Mouse (Mus musculus): Measurements from ENCODE around the gene Gm1123.

- TF ChIP-seq POLR2A (IDR thresholded peaks at IDR 0.05; ENCODE audit: extremely low read depth, insufficient read depth, low read length) (no peak), CTCF (IDR thresholded peaks at IDR 0.05; ENCODE audit: extremely low read depth, insufficient read depth, low read length) (no peak)
Measured at GRCm38 (mm10) chr9:98987131-98987530, 48.4 kb downstream of the Gm1123 start.

Measured in cortical plate, adult 2 months (tissue).